Mouse (Mus musculus) hindbrain, embryonic 11.5 days (tissue): ENCODE results near the gene Ppp1r12b. TPM values are rescaled to one million over a fixed set of nuclear protein-coding genes. Genes with fewer than 3 reads are reported as not detected.

Experiments used
- ATAC-seq: fragments of 200-750 bp; cut with Nextera tagmentation; 2 replicates; pipeline ENCODE4 v1.8.0; 2017; ENCODE audit warnings: mild to moderate bottlenecking, moderate TSS enrichment, moderate library complexity; ENCODE audit not compliant: low FRiP score
- DNase-seq: peaks from one replicate; pipeline ENCODE4 v3.0.0-alpha.2; 2015; ENCODE audit warnings: low spot score
- H3K27ac ChIP-seq: fragments of 300-500 bp; sonication (generic); 2 replicates; pipeline ENCODE4 v1.5.1; 2014; ENCODE audit warnings: mild to moderate bottlenecking, low read depth, low read length
- H3K27me3 ChIP-seq: fragments of 300-500 bp; sonication (generic); 2 replicates; pipeline ENCODE4 v1.6.1; 2014; ENCODE audit warnings: mild to moderate bottlenecking, low read length, moderate library complexity, mixed read lengths; ENCODE audit not compliant: control insufficient read depth, insufficient read depth
- H3K36me3 ChIP-seq: fragments of 300-500 bp; sonication (generic); 2 replicates; pipeline ENCODE4 v1.6.1; 2014; ENCODE audit warnings: mild to moderate bottlenecking, low read length, moderate library complexity, mixed read lengths; ENCODE audit not compliant: control insufficient read depth, insufficient read depth
- H3K4me1 ChIP-seq: fragments of 300-500 bp; sonication (generic); replicated peaks from 2 replicates; pipeline ENCODE4 v1.6.1; 2014; ENCODE audit warnings: low read length, mixed read lengths; ENCODE audit not compliant: control insufficient read depth, insufficient read depth
- H3K4me2 ChIP-seq: fragments of 300-500 bp; sonication (generic); replicated peaks from 2 replicates; pipeline ENCODE4 v1.6.1; 2014; ENCODE audit warnings: mild to moderate bottlenecking, low read depth, low read length
- H3K4me3 ChIP-seq: fragments of 300-500 bp; sonication (generic); 2 replicates; pipeline ENCODE4 v1.5.1; 2014; ENCODE audit warnings: low read depth, low read length
- H3K9ac ChIP-seq: fragments of 300-500 bp; sonication (generic); 2 replicates; pipeline ENCODE4 v1.6.1; 2014; ENCODE audit warnings: low read depth, low read length
- H3K9me3 ChIP-seq: fragments of 300-500 bp; sonication (generic); 2 replicates; pipeline ENCODE4 v1.6.1; 2016; ENCODE audit warnings: low read length; ENCODE audit not compliant: control insufficient read depth
- WGBS: fragments of 180-500 bp; shearing (Covaris S2); extraction: QIAGEN DNeasy Blood & Tissue Kit; methylation state at CpG from one replicate; pipeline ENCODE4 v1.1.7; 2014; 5-methylcytosine and 5-hydroxymethylcytosine counted together
- polyA plus RNA-seq: library from polyadenylated mRNA; unstranded; fragments of >200 nt; fragmentation: Nextera tagmentation; extraction: Ambion mirVana; gene quantifications from 2 replicates; pipeline ENCODE4 v1.2.1, GENCODE M21; 2014

Ppp1r12b gene
- polyA plus RNA-seq, 1 experiment from 2014 or later = 10.8 TPM

- H3K27me3 ChIP-seq = no peaks in the 10 kb centered on the region
- no peak overlapping the region for H3K4me2 ChIP-seq
- no peak for ATAC-seq
- H3K27ac ChIP-seq = no peak overlapping the region
- no peak for DNase-seq
- WGBS = 72% methylated on average over 7 of the region's 7 CpGs
- H3K4me3 ChIP-seq = no peak overlapping the region
- H3K36me3 ChIP-seq = no peaks in the 10 kb centered on the region
- no peaks in the 10 kb centered on the region for H3K9me3 ChIP-seq
- no peak overlapping the region for H3K9ac ChIP-seq
- H3K4me1 ChIP-seq = no peaks in the 10 kb centered on the region; the same call in 1 of the 2 replicates
Measured at GRCm38 (mm10) chr1:134960634-134961033, 4.9 kb upstream of the Ppp1r12b start.

- peak overlapping the region; percentile 56 for H3K4me2 ChIP-seq
- peak overlapping the region; percentile 63 for H3K4me3 ChIP-seq
- H3K9me3 ChIP-seq = no peaks in the 10 kb centered on the region
- ATAC-seq (peak; percentile 77), DNase-seq (no peak)
- no peaks in the 10 kb centered on the region for H3K4me1 ChIP-seq
- H3K27me3 ChIP-seq = no peaks in the 10 kb centered on the region
- H3K9ac ChIP-seq = peak overlapping the region; percentile 74
- H3K36me3 ChIP-seq = no peaks in the 10 kb centered on the region
- H3K27ac ChIP-seq = peak overlapping the region; percentile 81
- WGBS = 5% methylated on average over 16 of the region's 16 CpGs
Measured at GRCm38 (mm10) chr1:134955050-134955636, 599 bp downstream of the Ppp1r12b start.

DNA sequence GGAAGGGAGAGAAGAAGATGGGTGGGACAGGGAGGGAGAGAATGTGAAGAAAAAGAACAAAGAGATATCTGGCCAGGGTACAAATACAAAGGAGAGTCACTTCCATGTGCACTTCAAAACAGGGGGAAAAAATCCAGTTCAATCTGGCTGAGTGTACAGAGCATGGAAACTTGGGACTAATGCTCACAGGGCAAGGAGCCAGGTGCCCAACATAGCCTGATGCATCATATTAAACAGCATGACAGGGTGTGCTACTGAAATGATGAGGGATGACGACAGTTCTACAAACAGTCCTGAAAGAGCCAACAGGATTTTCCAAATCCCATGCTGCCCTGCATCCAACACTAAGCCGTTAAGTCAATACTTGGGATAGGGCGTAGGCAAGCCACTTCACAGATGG is 5.8 kb downstream of the Ppp1r12b start:
- H3K4me1 ChIP-seq = no peaks in the 10 kb centered on the region
- H3K27me3 ChIP-seq = no peaks in the 10 kb centered on the region
- 91% methylated on average over 3 of the region's 3 CpGs for WGBS
- H3K4me2 ChIP-seq = no peak overlapping the region
- ATAC-seq (no peak), DNase-seq (no peak)
- H3K36me3 ChIP-seq = no peaks in the 10 kb centered on the region
- no peaks in the 10 kb centered on the region for H3K9me3 ChIP-seq
- no peak overlapping the region for H3K9ac ChIP-seq
- no peak overlapping the region for H3K27ac ChIP-seq
- no peak overlapping the region for H3K4me3 ChIP-seq

- no peaks in the 10 kb centered on the region for H3K4me1 ChIP-seq
- H3K9me3 ChIP-seq = no peaks in the 10 kb centered on the region
- no peaks in the 10 kb centered on the region for H3K27me3 ChIP-seq
- no peak overlapping the region for H3K27ac ChIP-seq
- H3K36me3 ChIP-seq = no peaks in the 10 kb centered on the region
- DNase-seq = no peak
- no peak overlapping the region for H3K4me3 ChIP-seq
- WGBS = 84% methylated on average over 7 of the region's 7 CpGs
- ATAC-seq = no peak
- H3K9ac ChIP-seq = no peak overlapping the region
- H3K4me2 ChIP-seq = no peak overlapping the region
Measured at GRCm38 (mm10) chr1:134947590-134947989, 8.2 kb downstream of the Ppp1r12b start.

- Histone ChIP-seq H3K4me1 (no peaks in the 10 kb centered on the region), H3K36me3 (no peaks in the 10 kb centered on the region), H3K27me3 (no peaks in the 10 kb centered on the region), H3K4me3 (no peak overlapping the region), H3K9me3 (no peaks in the 10 kb centered on the region), H3K4me2 (no peak overlapping the region), H3K9ac (no peak overlapping the region), H3K27ac (no peak overlapping the region)
- no peak for ATAC-seq
- 94% methylated on average over 2 of the region's 2 CpGs for WGBS
- DNase-seq = no peak
Measured at GRCm38 (mm10) chr1:134942898-134943297, 12.8 kb downstream of the Ppp1r12b start.

- Histone ChIP-seq H3K9ac (no peak overlapping the region), H3K9me3 (no peaks in the 10 kb centered on the region), H3K4me3 (no peak overlapping the region), H3K27me3 (no peaks in the 10 kb centered on the region), H3K27ac (no peak overlapping the region), H3K36me3 (no peaks in the 10 kb centered on the region), H3K4me2 (no peak overlapping the region), H3K4me1 (no peaks in the 10 kb centered on the region)
- DNase-seq = no peak
- ATAC-seq = no peak
- 87% methylated on average over 4 of the region's 4 CpGs for WGBS
Measured at GRCm38 (mm10) chr1:134940863-134941262, 14.9 kb downstream of the Ppp1r12b start.

DNA sequence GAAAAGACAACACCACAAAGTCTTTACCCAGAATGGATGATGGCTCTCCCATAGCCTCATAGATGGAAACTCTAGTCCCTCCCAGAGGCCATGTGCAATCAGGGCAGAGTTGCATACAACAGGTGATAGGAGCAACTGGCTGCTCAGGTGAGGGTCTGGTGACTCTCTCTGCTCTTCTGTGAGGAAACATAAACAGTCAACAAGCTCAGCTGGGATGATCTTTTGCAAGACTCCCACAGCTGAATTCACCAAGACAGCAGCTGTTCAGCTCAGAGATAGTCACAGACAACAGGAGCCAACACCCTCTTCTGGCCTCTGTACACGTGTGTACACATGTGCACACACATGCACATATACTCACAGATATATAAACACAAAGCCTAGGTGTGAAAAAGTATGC is 17.5 kb downstream of the Ppp1r12b start:
- H3K9ac ChIP-seq = no peak overlapping the region
- no peak for DNase-seq

DNA sequence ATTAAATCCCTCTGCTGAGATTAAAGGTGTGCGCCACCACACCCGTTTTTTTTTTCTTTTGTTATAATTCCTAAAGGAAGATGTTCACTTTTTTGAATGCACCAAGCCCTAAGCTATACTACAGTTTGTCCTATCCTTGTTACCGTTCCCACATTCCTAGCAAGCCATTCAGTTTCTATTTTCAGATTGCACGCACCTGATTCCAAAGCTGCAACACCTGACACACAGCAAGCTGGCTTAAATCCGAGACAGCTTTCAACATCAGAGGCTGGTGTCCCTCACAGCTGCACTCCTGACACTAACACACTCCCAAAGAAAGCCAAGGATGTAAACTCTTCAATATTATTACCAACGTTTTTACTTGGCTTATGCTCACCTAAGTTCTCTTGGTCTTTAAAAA is 19.4 kb downstream of the Ppp1r12b start:
- WGBS = 88% methylated on average over 6 of the region's 6 CpGs
- H3K4me3 ChIP-seq = no peak overlapping the region
- ATAC-seq (no peak), DNase-seq (no peak)
- H3K9me3 ChIP-seq = no peaks in the 10 kb centered on the region
- H3K27me3 ChIP-seq = no peaks in the 10 kb centered on the region
- H3K9ac ChIP-seq = no peak overlapping the region
- H3K36me3 ChIP-seq = no peaks in the 10 kb centered on the region
- no peak overlapping the region for H3K27ac ChIP-seq
- H3K4me2 ChIP-seq = no peak overlapping the region
- no peaks in the 10 kb centered on the region for H3K4me1 ChIP-seq

More for the DNA sequence above, 17.5 kb downstream of the Ppp1r12b start:
- Histone ChIP-seq H3K27ac (no peak overlapping the region), H3K4me1 (no peaks in the 10 kb centered on the region), H3K4me3 (no peak overlapping the region), H3K36me3 (no peaks in the 10 kb centered on the region), H3K9me3 (no peaks in the 10 kb centered on the region), H3K27me3 (no peaks in the 10 kb centered on the region), H3K4me2 (no peak overlapping the region)
- 89% methylated on average over 1 of the region's 1 CpGs for WGBS
- no peak for ATAC-seq

DNA sequence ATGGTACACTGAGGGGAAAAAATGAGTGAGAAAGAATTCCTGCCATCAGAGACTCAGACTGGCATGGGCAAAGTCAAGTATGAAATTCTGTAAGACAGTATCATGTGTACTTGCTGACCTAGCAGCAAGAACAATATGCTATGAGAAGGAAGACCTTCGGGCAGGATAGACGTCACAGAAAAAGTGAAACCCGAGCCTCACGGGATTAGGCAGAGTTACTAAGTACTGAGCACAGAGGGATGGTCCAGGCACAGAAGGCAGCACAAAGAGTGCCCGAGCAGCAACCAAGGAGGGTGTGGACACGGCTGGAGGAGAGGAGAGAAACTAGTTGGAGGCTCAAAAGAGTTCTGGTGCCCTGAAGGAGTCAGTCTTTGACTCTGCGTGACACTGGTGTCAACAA is 23.3 kb downstream of the Ppp1r12b start:
- no peak for ATAC-seq
- no peak for DNase-seq
- no peaks in the 10 kb centered on the region for H3K9me3 ChIP-seq
- H3K4me1 ChIP-seq = no peaks in the 10 kb centered on the region
- no peak overlapping the region for H3K4me2 ChIP-seq
- H3K36me3 ChIP-seq = no peaks in the 10 kb centered on the region
- H3K4me3 ChIP-seq = no peak overlapping the region
- WGBS = 61% methylated on average over 7 of the region's 7 CpGs
- H3K27me3 ChIP-seq = no peaks in the 10 kb centered on the region
- no peak overlapping the region for H3K27ac ChIP-seq
- H3K9ac ChIP-seq = no peak overlapping the region
